Mouse (Mus musculus) lung, adult 2 months (tissue): ENCODE results near the gene Tac2.

Source experiments
- CTCF ChIP-seq: fragments of 200-500 bp; IDR thresholded peaks from 2 replicates; pipeline ENCODE4 v1.5.1; 2011; ENCODE audit warnings: mild to moderate bottlenecking, low read length, control low read depth; ENCODE audit not compliant: insufficient read depth
- POLR2A ChIP-seq: fragments of 200-500 bp; IDR thresholded peaks from 2 replicates; pipeline ENCODE4 v1.6.1; 2011; ENCODE audit warnings: low read depth, mild to moderate bottlenecking, control low read depth, low read length, borderline replicate concordance; ENCODE audit errors: extremely low read depth

GRCm38 (mm10) chr10:127694636-127695035 is 29.6 kb upstream of the Tac2 start:
- TF ChIP-seq CTCF: peak; percentile 33; the same call in 1 of the 2 replicates
- no peak for TF ChIP-seq POLR2A
